Mouse (Mus musculus) megakaryocyte, embryonic 14.5 days (primary cell): ENCODE results near the gene Sirt4. TPM values are rescaled to one million over a fixed set of nuclear protein-coding genes. Genes with fewer than 3 reads are reported as not detected.
A peak's percentile ranks its signal among the peaks of the same experiment; 100 is the strongest.

ENCODE experiments used
- H3K27me3 ChIP-seq: replicated peaks from 2 replicates; pipeline ENCODE3; 2012; ENCODE audit warnings: inconsistent platforms
- H3K36me3 ChIP-seq: replicated peaks from 2 replicates; pipeline ENCODE3; 2012; ENCODE audit warnings: low read length, inconsistent platforms, mixed read lengths
- H3K4me1 ChIP-seq: 2 replicates; pipeline ENCODE4 v1.6.1; 2012; ENCODE audit warnings: inconsistent platforms
- H3K4me3 ChIP-seq: replicated peaks from 2 replicates; pipeline ENCODE3; 2012; ENCODE audit warnings: moderate library complexity, mild to moderate bottlenecking, inconsistent platforms
- H3K9me3 ChIP-seq: 2 replicates; pipeline ENCODE4 v1.6.1; 2012; ENCODE audit warnings: inconsistent platforms
- FLI1 ChIP-seq: IDR thresholded peaks from 2 replicates; pipeline ENCODE4 v1.6.1; 2012; ENCODE audit warnings: low read length, inconsistent platforms, mixed read lengths
- GATA1 ChIP-seq: IDR thresholded peaks from 3 replicates; pipeline ENCODE4 v1.6.1; 2012; ENCODE audit warnings: mixed read lengths, low read length, inconsistent platforms, borderline replicate concordance
- polyA plus RNA-seq: library from polyadenylated mRNA; stranded (reverse); fragments of >175 nt; gene quantifications from 2 replicates; pipeline ENCODE4 v1.2.3, GENCODE M21; 2012; ENCODE audit warnings: low replicate concordance; ENCODE audit not compliant: insufficient read depth

Gene Sirt4
- polyA plus RNA-seq, 1 experiment = 3.1 TPM

GRCm38 (mm10) chr5:115516081-115516907, 31.8 kb upstream of the Sirt4 start:
- peaks cover 39% of the 10 kb centered on the region for H3K36me3 ChIP-seq
- H3K9me3 ChIP-seq = no peaks in the 10 kb centered on the region
- TF ChIP-seq FLI1 (no peak), GATA1 (no peak)
- H3K27me3 ChIP-seq = no peaks in the 10 kb centered on the region
- peak overlapping the region; percentile 92 for H3K4me3 ChIP-seq
- peaks cover 82% of the 10 kb centered on the region for H3K4me1 ChIP-seq

- Histone ChIP-seq H3K4me1 (peaks cover 81% of the 10 kb centered on the region), H3K9me3 (no peaks in the 10 kb centered on the region), H3K27me3 (no peaks in the 10 kb centered on the region), H3K4me3 (no peak overlapping the region), H3K36me3 (peaks cover 39% of the 10 kb centered on the region)
- TF ChIP-seq GATA1 = no peak
These were observed 30.5 kb upstream of the Sirt4 start for GRCm38 (mm10) chr5:115514896-115515587.

GRCm38 (mm10) chr5:115514346-115514745, 29.8 kb upstream of the Sirt4 start:
- no peaks in the 10 kb centered on the region for H3K27me3 ChIP-seq
- TF ChIP-seq GATA1 = no peak
- TF ChIP-seq FLI1 = no peak
- H3K4me3 ChIP-seq = no peak overlapping the region
- peaks cover 83% of the 10 kb centered on the region for H3K4me1 ChIP-seq
- H3K36me3 ChIP-seq = peaks cover 38% of the 10 kb centered on the region
- no peaks in the 10 kb centered on the region for H3K9me3 ChIP-seq

GRCm38 (mm10) chr5:115513721-115514120, 29.2 kb upstream of the Sirt4 start:
- H3K4me1 ChIP-seq = peaks cover 84% of the 10 kb centered on the region
- no peaks in the 10 kb centered on the region for H3K27me3 ChIP-seq
- H3K36me3 ChIP-seq = peaks cover 33% of the 10 kb centered on the region
- no peak overlapping the region for H3K4me3 ChIP-seq
- no peaks in the 10 kb centered on the region for H3K9me3 ChIP-seq
- no peak for TF ChIP-seq FLI1
- no peak for TF ChIP-seq GATA1

- TF ChIP-seq FLI1 (no peak), GATA1 (no peak)
- Histone ChIP-seq H3K9me3 (no peaks in the 10 kb centered on the region), H3K4me1 (peaks cover 89% of the 10 kb centered on the region), H3K27me3 (no peaks in the 10 kb centered on the region), H3K36me3 (peaks cover 33% of the 10 kb centered on the region), H3K4me3 (no peak overlapping the region)
These were observed 28.7 kb upstream of the Sirt4 start for GRCm38 (mm10) chr5:115513246-115513645.

- no peak overlapping the region for H3K4me3 ChIP-seq
- H3K9me3 ChIP-seq = no peaks in the 10 kb centered on the region
- H3K36me3 ChIP-seq = peaks cover 28% of the 10 kb centered on the region
- H3K4me1 ChIP-seq = peaks cover 94% of the 10 kb centered on the region
- H3K27me3 ChIP-seq = no peaks in the 10 kb centered on the region
- no peak for TF ChIP-seq GATA1
- TF ChIP-seq FLI1 = no peak
These were observed 27.9 kb upstream of the Sirt4 start for GRCm38 (mm10) chr5:115512375-115512774.

- H3K4me3 ChIP-seq = peak overlapping the region; percentile 99
- peaks cover 28% of the 10 kb centered on the region for H3K36me3 ChIP-seq
- H3K9me3 ChIP-seq = no peaks in the 10 kb centered on the region
- peaks cover 80% of the 10 kb centered on the region for H3K4me1 ChIP-seq
- H3K27me3 ChIP-seq = no peaks in the 10 kb centered on the region
- TF ChIP-seq GATA1 (no peak), FLI1 (no peak)
These were observed 25.5 kb upstream of the Sirt4 start for GRCm38 (mm10) chr5:115509790-115510689.

- Histone ChIP-seq H3K4me3 (peak overlapping the region; percentile 99), H3K9me3 (peaks cover 4% of the 10 kb centered on the region), H3K36me3 (peaks cover 28% of the 10 kb centered on the region), H3K27me3 (no peaks in the 10 kb centered on the region), H3K4me1 (peaks cover 73% of the 10 kb centered on the region)
- TF ChIP-seq GATA1 = no peak
These were observed 24.8 kb upstream of the Sirt4 start for GRCm38 (mm10) chr5:115509321-115509761.

GRCm38 (mm10) chr5:115508859-115509147, 24.3 kb upstream of the Sirt4 start:
- H3K4me3 ChIP-seq = peak overlapping the region; percentile 99
- peaks cover 6% of the 10 kb centered on the region for H3K9me3 ChIP-seq
- H3K4me1 ChIP-seq = peaks cover 68% of the 10 kb centered on the region
- peaks cover 24% of the 10 kb centered on the region for H3K36me3 ChIP-seq
- TF ChIP-seq FLI1 (no peak), GATA1 (no peak)
- H3K27me3 ChIP-seq = no peaks in the 10 kb centered on the region

- peaks cover 63% of the 10 kb centered on the region for H3K4me1 ChIP-seq
- peak overlapping the region; percentile 99 for H3K4me3 ChIP-seq
- peaks cover 2% of the 10 kb centered on the region for H3K27me3 ChIP-seq
- no peak for TF ChIP-seq FLI1
- no peak for TF ChIP-seq GATA1
- peaks cover 6% of the 10 kb centered on the region for H3K9me3 ChIP-seq
- H3K36me3 ChIP-seq = peaks cover 18% of the 10 kb centered on the region
These were observed 23.7 kb upstream of the Sirt4 start for GRCm38 (mm10) chr5:115507981-115508858.
